Mouse (Mus musculus) intestine, embryonic 16.5 days (tissue): ENCODE data around the gene Mpped1. TPM values are rescaled to one million over a fixed set of nuclear protein-coding genes. Genes with fewer than 3 reads are reported as not detected.

Experiments
- ATAC-seq: fragments of 200-750 bp; cut with Nextera tagmentation; 2 replicates; pipeline ENCODE4 v1.8.0; 2017; ENCODE audit warnings: moderate TSS enrichment, moderate library complexity
- H3K27ac ChIP-seq: fragments of 300-500 bp; sonication (generic); 2 replicates; pipeline ENCODE4 v1.5.1; 2014; ENCODE audit warnings: mild to moderate bottlenecking, low read length
- H3K27me3 ChIP-seq: fragments of 300-500 bp; sonication (generic); replicated peaks from 2 replicates; pipeline ENCODE4 v1.6.1; 2014; ENCODE audit warnings: low read length, control low read depth, mixed read lengths; ENCODE audit not compliant: control insufficient read depth, insufficient read depth
- H3K36me3 ChIP-seq: fragments of 300-500 bp; sonication (generic); 2 replicates; pipeline ENCODE4 v1.6.1; 2014; ENCODE audit warnings: low read length, control low read depth; ENCODE audit not compliant: control insufficient read depth, insufficient read depth
- H3K4me1 ChIP-seq: fragments of 300-500 bp; sonication (generic); 2 replicates; pipeline ENCODE4 v1.6.1; 2014; ENCODE audit warnings: low read length, control low read depth, mixed read lengths; ENCODE audit not compliant: control insufficient read depth, insufficient read depth
- H3K4me2 ChIP-seq: fragments of 300-500 bp; sonication (generic); 2 replicates; pipeline ENCODE4 v1.6.1; 2014; ENCODE audit warnings: low read depth, low read length, control low read depth
- H3K4me3 ChIP-seq: fragments of 300-500 bp; sonication (generic); 2 replicates; pipeline ENCODE4 v1.5.1; 2014; ENCODE audit warnings: mild to moderate bottlenecking, low read length
- H3K9ac ChIP-seq: fragments of 300-500 bp; sonication (generic); 2 replicates; pipeline ENCODE4 v1.6.1; 2014; ENCODE audit warnings: low read depth, low read length
- H3K9me3 ChIP-seq: fragments of 300-500 bp; sonication (generic); 2 replicates; pipeline ENCODE4 v1.6.1; 2016; ENCODE audit warnings: low read length, control low read depth; ENCODE audit not compliant: control insufficient read depth
- WGBS: fragments of 180-500 bp; shearing (Covaris S2); extraction: QIAGEN DNeasy Blood & Tissue Kit; methylation state at CpG from one replicate; pipeline ENCODE4 v1.1.7; 2014; 5-methylcytosine and 5-hydroxymethylcytosine counted together
- polyA plus RNA-seq: library from polyadenylated mRNA; unstranded; fragments of >200 nt; fragmentation: Nextera tagmentation; extraction: Ambion mirVana; gene quantifications from 2 replicates; pipeline ENCODE4 v1.2.1, GENCODE M21; 2015

Mpped1 gene
- polyA plus RNA-seq, 1 experiment from 2014 or later = 0.22 TPM

GRCm38 (mm10) chr15:83896011-83896410 is 116.7 kb downstream of the Mpped1 start:
- no peaks in the 10 kb centered on the region for H3K36me3 ChIP-seq
- no peak overlapping the region for H3K27ac ChIP-seq
- H3K4me2 ChIP-seq = no peak overlapping the region
- H3K9ac ChIP-seq = no peak overlapping the region
- H3K9me3 ChIP-seq = no peaks in the 10 kb centered on the region
- 39% methylated on average over 9 of the region's 9 CpGs for WGBS
- ATAC-seq = no peak
- H3K4me3 ChIP-seq = no peak overlapping the region
- H3K27me3 ChIP-seq = no peaks in the 10 kb centered on the region
- no peaks in the 10 kb centered on the region for H3K4me1 ChIP-seq

DNA sequence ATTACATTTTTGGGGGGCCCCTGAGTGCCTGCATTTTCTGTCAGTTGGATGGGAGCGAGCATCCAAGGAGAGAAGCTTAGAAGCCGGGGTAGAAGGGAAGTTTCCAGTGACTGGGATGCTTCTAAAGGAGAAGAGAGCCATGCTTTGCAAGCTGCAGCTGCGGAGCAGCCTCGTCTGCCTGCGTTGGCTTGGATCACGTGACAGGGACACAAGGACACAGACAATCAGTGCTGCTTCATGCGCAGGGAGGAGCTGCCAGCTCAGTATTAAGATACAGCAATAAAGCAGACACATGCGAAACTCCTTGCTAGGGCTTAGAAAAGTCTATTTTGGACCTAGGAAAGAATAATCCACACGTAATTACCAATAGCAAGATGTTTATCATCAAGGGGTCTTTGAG is 118.0 kb downstream of the Mpped1 start:
- ATAC-seq = no peak
- no peaks in the 10 kb centered on the region for H3K9me3 ChIP-seq
- H3K36me3 ChIP-seq = no peaks in the 10 kb centered on the region
- no peak overlapping the region for H3K4me3 ChIP-seq
- H3K9ac ChIP-seq = no peak overlapping the region
- H3K4me1 ChIP-seq = no peaks in the 10 kb centered on the region
- H3K4me2 ChIP-seq = no peak overlapping the region
- H3K27ac ChIP-seq = no peak overlapping the region
- H3K27me3 ChIP-seq = no peaks in the 10 kb centered on the region
- 52% methylated on average over 9 of the region's 9 CpGs for WGBS

- Histone ChIP-seq H3K36me3 (no peaks in the 10 kb centered on the region), H3K4me1 (no peaks in the 10 kb centered on the region), H3K27ac (no peak overlapping the region), H3K27me3 (no peaks in the 10 kb centered on the region), H3K9ac (no peak overlapping the region), H3K4me3 (no peak overlapping the region), H3K4me2 (no peak overlapping the region), H3K9me3 (no peaks in the 10 kb centered on the region)
- no peak for ATAC-seq
- 81% methylated on average over 13 of the region's 13 CpGs for WGBS
Observed at GRCm38 (mm10) chr15:83906472-83906871, 127.2 kb downstream of the Mpped1 start.

Other genes with a start within 250 kb of the Mpped1 start
- gene Tspo, start 215.9 kb upstream of the Mpped1 start, polyA plus RNA-seq = 128 and 133 TPM in 2 replicates
- 26.4 and 27.0 TPM in 2 replicates for gene Mcat, start 215.7 kb upstream of the Mpped1 start, polyA plus RNA-seq
- 29.3 and 30.2 TPM in 2 replicates for gene Ttll12, start 184.3 kb upstream of the Mpped1 start, polyA plus RNA-seq
- gene Scube1, start 54.4 kb upstream of the Mpped1 start, polyA plus RNA-seq = 3.6 and 4.1 TPM in 2 replicates